ENCODE assay signal across 8 mouse cellular contexts in the genomic region with DNA sequence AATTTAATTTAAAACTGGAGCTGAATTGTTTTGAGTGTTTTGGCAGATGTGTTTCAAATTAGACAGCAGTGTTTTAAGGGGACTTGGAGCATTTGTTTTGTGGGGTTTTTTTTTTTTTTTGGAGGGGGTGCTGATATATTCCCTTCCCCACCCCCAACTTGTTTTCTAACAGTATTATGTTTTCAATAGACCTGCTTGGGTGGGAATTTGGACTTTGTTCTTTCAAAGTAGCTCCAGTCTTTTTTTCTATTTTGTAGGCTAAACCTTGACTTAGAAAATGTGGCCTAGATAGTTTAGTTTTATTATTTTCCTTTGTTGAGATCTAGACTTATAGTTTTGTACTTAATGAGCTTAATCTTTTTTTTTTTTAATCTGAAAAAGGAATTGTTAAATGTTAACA.
DNase-seq lines count a peak whose midpoint lies in the region; ATAC-seq and TF ChIP-seq lines count a peak whose summit lies in the region.

No protein-coding gene starts in this region.

- no peak for TF ChIP-seq EP300 in heart, postnatal 0 days (IDR thresholded peaks at IDR 0.05; ENCODE audit: low read depth)
- TF ChIP-seq EP300 in MEL (IDR thresholded peaks at IDR 0.05; ENCODE audit: low read depth in 1 of 2, low read length in 2 of 2) = no peak

- peak overlapping the region; percentile 96 for H3K27ac ChIP-seq in heart, postnatal 0 days (ENCODE audit: low read depth)
- peak overlapping the region; percentile 78 for H3K27ac ChIP-seq in MEL (ENCODE audit: control insufficient read depth, low read depth, low read length)
- H3K27ac ChIP-seq in hindbrain, embryonic 11.5 days (ENCODE audit: low read depth, low read length) = peak overlapping the region; percentile 88; the same call in 1 of the 2 replicates
- H3K27ac ChIP-seq in midbrain, embryonic 11.5 days (ENCODE audit: low read depth, low read length) = no peak overlapping the region; the same call in 1 of the 2 replicates

- no peak for TF ChIP-seq POLR2A in MEL (IDR thresholded peaks at IDR 0.05; ENCODE audit: control insufficient read depth in 1 of 2, insufficient read depth in 1 of 2, low read depth in 1 of 2, low read length in 2 of 2, poor library complexity in 1 of 2)

- no peak for TF ChIP-seq CTCF in heart, postnatal 0 days (IDR thresholded peaks at IDR 0.05; ENCODE audit: low read depth)
- no peak for TF ChIP-seq CTCF in MEL (IDR thresholded peaks at IDR 0.05 in 2 of 3, conservative IDR thresholded peaks at IDR 0.05 in 1 of 3; ENCODE audit: control insufficient read depth in 1 of 3, insufficient read depth in 1 of 3, low read depth in 2 of 3, low read length in 3 of 3, poor library complexity in 1 of 3, severe bottlenecking in 1 of 3)

- no peaks in the 10 kb centered on the region for H3K27me3 ChIP-seq in heart, postnatal 0 days (ENCODE audit: control insufficient read depth, insufficient read depth, low read length)
- H3K27me3 ChIP-seq in MEL (ENCODE audit: control insufficient read depth in 1 of 2, insufficient read depth in 2 of 2, low read length in 2 of 2) = no peaks in the 10 kb centered on the region
- H3K27me3 ChIP-seq in hindbrain, embryonic 11.5 days (ENCODE audit: control insufficient read depth, insufficient read depth, low read length) = no peaks in the 10 kb centered on the region
- no peaks in the 10 kb centered on the region for H3K27me3 ChIP-seq in midbrain, embryonic 11.5 days (ENCODE audit: control insufficient read depth, insufficient read depth, low read length)

- intact Hi-C loops in heart, postnatal 25 days (cut with DNase I) = loop anchor here (5.0 kb wide), 4 partner anchors 41 to 264 kb away; no protein-coding TSS in a partner anchor

- H3K4me3 ChIP-seq in heart, postnatal 0 days (ENCODE audit: low read depth, low read length) = peak overlapping the region; percentile 64
- peak overlapping the region; percentile 93 to 100 for H3K4me3 ChIP-seq in MEL (ENCODE audit: control insufficient read depth in 1 of 2, insufficient read depth in 1 of 2, low read depth in 2 of 2, low read length in 2 of 2)
- peak overlapping the region; percentile 43; the same call in 1 of the 2 replicates for H3K4me3 ChIP-seq in hindbrain, embryonic 11.5 days (ENCODE audit: low read depth, low read length)
- H3K4me3 ChIP-seq in midbrain, embryonic 11.5 days (ENCODE audit: low read depth, low read length) = peak overlapping the region; percentile 44

- peak overlapping the region; percentile 65 for H3K4me2 ChIP-seq in heart, postnatal 0 days (ENCODE audit: low read depth, low read length)
- peak overlapping the region; percentile 33 for H3K4me2 ChIP-seq in hindbrain, embryonic 11.5 days (replicated peaks; ENCODE audit: low read depth, low read length)
- H3K4me2 ChIP-seq in midbrain, embryonic 11.5 days = peak overlapping the region; percentile 67

- H3K79me2 ChIP-seq in MEL (ENCODE audit: control insufficient read depth, insufficient read depth, low read length, poor library complexity) = peaks cover 34% of the 10 kb centered on the region

- H3K4me1 ChIP-seq in heart, postnatal 0 days (ENCODE audit: control insufficient read depth, insufficient read depth) = peaks cover 19% of the 10 kb centered on the region
- peaks cover 12 to 34% of the 10 kb centered on the region in 2 experiments for H3K4me1 ChIP-seq in MEL (ENCODE audit: control insufficient read depth in 1 of 2, insufficient read depth in 2 of 2, low read length in 2 of 2)
- no peaks in the 10 kb centered on the region for H3K4me1 ChIP-seq in hindbrain, embryonic 11.5 days (replicated peaks; ENCODE audit: control insufficient read depth, insufficient read depth, low read length)
- peaks cover 14% of the 10 kb centered on the region for H3K4me1 ChIP-seq in midbrain, embryonic 11.5 days (ENCODE audit: control insufficient read depth, insufficient read depth, low read length)

- no peak for ATAC-seq in heart, postnatal 0 days (ENCODE audit: insufficient read depth, low read depth)
- no peak for ATAC-seq in hindbrain, embryonic 11.5 days (ENCODE audit: low FRiP score)
- ATAC-seq in midbrain, embryonic 11.5 days (ENCODE audit: low FRiP score) = no peak
- ATAC-seq in erythroid progenitor cell, adult 5-6 weeks (replicated peaks; ENCODE audit: low FRiP score, poor library complexity, severe bottlenecking) = no peak

- peaks cover 3% of the 10 kb centered on the region for H3K36me3 ChIP-seq in heart, postnatal 0 days (replicated peaks; ENCODE audit: control insufficient read depth, insufficient read depth, low read length)
- H3K36me3 ChIP-seq in MEL (ENCODE audit: control insufficient read depth in 1 of 2, insufficient read depth in 2 of 2, low read length in 2 of 2) = peaks cover under 1 to 32% of the 10 kb centered on the region in 2 experiments; a peak in 3 of 4 replicates
- H3K36me3 ChIP-seq in hindbrain, embryonic 11.5 days (ENCODE audit: control insufficient read depth, insufficient read depth, low read length) = no peaks in the 10 kb centered on the region
- H3K36me3 ChIP-seq in midbrain, embryonic 11.5 days (ENCODE audit: control insufficient read depth, insufficient read depth, low read length) = no peaks in the 10 kb centered on the region

- peak overlapping the region; percentile 73 for H3K9ac ChIP-seq in heart, postnatal 0 days (replicated peaks; ENCODE audit: low read depth, low read length)
- H3K9ac ChIP-seq in MEL (ENCODE audit: control insufficient read depth, low read depth, low read length, poor library complexity, severe bottlenecking) = peak overlapping the region; percentile 80
- peak overlapping the region; percentile 42; the same call in 1 of the 2 replicates for H3K9ac ChIP-seq in hindbrain, embryonic 11.5 days (ENCODE audit: low read depth, low read length)
- no peak overlapping the region; the same call in 1 of the 2 replicates for H3K9ac ChIP-seq in midbrain, embryonic 11.5 days (ENCODE audit: low read length)

- DNase-seq in heart, postnatal 0 days (ENCODE audit: low spot score) = no peak
- DNase-seq in heart, postnatal 25 days (ENCODE audit: low spot score) = no peak
- peak; percentile 47 for DNase-seq in MEL (ENCODE audit: low read depth, low spot score)
- no peak for DNase-seq in hindbrain, embryonic 11.5 days (ENCODE audit: low spot score)
- no peak for DNase-seq in midbrain, embryonic 11.5 days (ENCODE audit: low spot score, missing footprints)
- no peak for DNase-seq in testis, postnatal 14 days (ENCODE audit: low spot score)
- DNase-seq in embryo, embryonic 11 days = no peak

- no peak for TF ChIP-seq RAD21 in MEL (IDR thresholded peaks at IDR 0.05; ENCODE audit: low read depth, low read length)

- no peaks in the 10 kb centered on the region for H3K9me3 ChIP-seq in heart, postnatal 0 days (replicated peaks; ENCODE audit: control insufficient read depth, low read length)
- H3K9me3 ChIP-seq in MEL (replicated peaks; ENCODE audit: insufficient read depth, low read length) = no peaks in the 10 kb centered on the region
- H3K9me3 ChIP-seq in hindbrain, embryonic 11.5 days (ENCODE audit: control insufficient read depth, low read length) = no peaks in the 10 kb centered on the region
- no peaks in the 10 kb centered on the region for H3K9me3 ChIP-seq in midbrain, embryonic 11.5 days (ENCODE audit: control insufficient read depth, low read length)

TF ChIP-seq in MEL, 35 proteins besides CTCF, POLR2A, EP300 and RAD21:
- TF ChIP-seq ZNF384 (IDR thresholded peaks at IDR 0.05; ENCODE audit: low read depth, low read length) (peak; percentile 79), TBP (IDR thresholded peaks at IDR 0.05; ENCODE audit: low read depth, low read length) (no peak)

Comparison
In these comparisons a context has a peak if more than half of its experiments do, and no peak if none do; other contexts are left out.
1. H3K4me3 ChIP-seq: peak in every context shown above with its lines; median percentile 96 in MEL; 64 in heart, postnatal 0 days; 44 in midbrain, embryonic 11.5 days; 43 in hindbrain, embryonic 11.5 days.